Mouse (Mus musculus) erythroblast, embryonic 14.5 days (primary cell): Measurements from ENCODE around the gene Nop16. TPM values are rescaled to one million over a fixed set of nuclear protein-coding genes. Genes with fewer than 3 reads are reported as not detected.

ENCODE experiments used
- H3K27me3 ChIP-seq: 2 replicates; pipeline ENCODE4 v1.6.1; 2012; ENCODE audit warnings: inconsistent platforms; ENCODE audit not compliant: control insufficient read depth
- H3K36me3 ChIP-seq: 2 replicates; pipeline ENCODE4 v1.6.1; 2012; ENCODE audit warnings: mild to moderate bottlenecking, inconsistent platforms; ENCODE audit not compliant: control insufficient read depth
- H3K4me1 ChIP-seq: 2 replicates; pipeline ENCODE4 v1.6.1; 2012; ENCODE audit warnings: inconsistent platforms; ENCODE audit not compliant: control insufficient read depth
- H3K4me3 ChIP-seq: replicated peaks from 2 replicates; pipeline ENCODE3; 2012; ENCODE audit warnings: moderate library complexity, mild to moderate bottlenecking, inconsistent platforms
- H3K9me3 ChIP-seq: 2 replicates; pipeline ENCODE4 v1.6.1; 2012; ENCODE audit warnings: low read length, inconsistent platforms, mixed read lengths; ENCODE audit not compliant: control insufficient read depth
- GATA1 ChIP-seq: IDR thresholded peaks from 2 replicates; pipeline ENCODE4 v1.6.1; 2012; ENCODE audit warnings: low read length, inconsistent platforms, mixed read lengths
- TAL1 ChIP-seq: IDR thresholded peaks from 3 replicates; pipeline ENCODE4 v1.6.1; 2012; ENCODE audit warnings: low read length, inconsistent platforms, mixed read lengths
- polyA plus RNA-seq: library from polyadenylated mRNA; stranded (reverse); fragments of >175 nt; gene quantifications from 2 replicates; pipeline ENCODE4 v1.2.3, GENCODE M21; 2012

The Nop16 gene
- polyA plus RNA-seq, 1 experiment, result 1.7 TPM

DNA sequence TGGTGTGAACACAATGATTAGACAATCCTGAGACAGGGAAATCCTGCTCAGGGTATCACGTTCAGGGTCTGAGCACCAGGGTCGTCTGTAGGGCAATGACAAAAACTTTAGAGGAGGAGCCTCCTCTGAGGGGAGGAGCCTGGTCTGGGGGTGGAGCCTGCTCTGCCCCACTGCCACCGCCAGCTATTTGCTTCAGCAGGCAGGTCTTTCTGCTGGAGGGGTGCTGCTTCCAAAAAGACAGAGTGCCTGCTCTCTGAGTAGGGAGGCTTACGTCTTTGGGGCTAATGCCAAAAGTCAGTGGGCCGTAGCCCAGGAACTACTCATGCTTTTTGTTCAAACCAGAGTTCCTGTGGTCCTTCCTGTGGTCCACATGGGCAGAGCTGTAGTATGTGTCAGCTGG lies 21.5 kb downstream of the Nop16 start:
- H3K4me3 ChIP-seq, result no peak overlapping the region
- H3K27me3 ChIP-seq, result peaks cover 8% of the 10 kb centered on the region
- TF ChIP-seq TAL1, result no peak
- TF ChIP-seq GATA1, result no peak
- H3K9me3 ChIP-seq, result no peaks in the 10 kb centered on the region
- no peaks in the 10 kb centered on the region; the same call in 1 of the 2 replicates for H3K36me3 ChIP-seq
- H3K4me1 ChIP-seq, result peaks cover 36% of the 10 kb centered on the region

DNA sequence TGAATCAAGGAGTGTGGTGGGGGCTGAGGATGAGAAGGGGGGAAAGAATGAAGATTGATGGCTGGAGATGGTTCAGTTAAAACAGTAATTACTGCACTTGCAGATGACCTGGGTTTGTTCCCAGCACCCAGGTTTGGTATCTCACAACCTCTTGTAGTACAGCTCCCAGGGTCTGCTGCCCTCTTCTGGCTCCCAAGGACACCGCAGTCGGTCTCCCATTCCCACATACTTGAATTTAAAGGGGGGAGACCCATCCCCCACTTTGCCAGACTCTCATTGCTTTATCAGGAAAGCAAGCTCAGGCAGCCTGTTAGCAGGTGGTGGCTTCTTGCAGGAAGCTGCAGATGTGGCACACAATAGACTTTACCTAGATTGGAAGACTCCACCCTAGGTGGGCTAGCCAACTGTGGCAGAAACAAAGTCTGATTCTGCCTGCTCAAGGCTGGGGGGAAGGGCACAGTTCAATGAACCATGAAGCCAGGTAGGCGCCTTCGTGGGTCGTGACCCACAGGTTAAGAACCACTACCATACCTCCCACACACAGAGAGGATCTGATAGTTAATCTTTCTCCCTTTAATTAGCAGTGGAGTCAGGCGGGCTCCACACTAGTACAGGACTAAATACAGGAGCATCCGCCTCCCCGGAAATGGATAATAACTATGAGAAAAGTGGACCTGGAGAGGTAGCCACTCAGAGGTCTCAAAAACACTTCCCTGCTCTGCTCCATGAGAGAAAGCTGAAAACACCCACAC lies 24.1 kb downstream of the Nop16 start:
- Histone ChIP-seq H3K9me3 (no peaks in the 10 kb centered on the region), H3K36me3 (peaks cover 26% of the 10 kb centered on the region), H3K4me3 (peak overlapping the region; percentile 88), H3K27me3 (no peaks in the 10 kb centered on the region), H3K4me1 (peaks cover 42% of the 10 kb centered on the region)
- TF ChIP-seq GATA1, result no peak
- TF ChIP-seq TAL1, result no peak

DNA sequence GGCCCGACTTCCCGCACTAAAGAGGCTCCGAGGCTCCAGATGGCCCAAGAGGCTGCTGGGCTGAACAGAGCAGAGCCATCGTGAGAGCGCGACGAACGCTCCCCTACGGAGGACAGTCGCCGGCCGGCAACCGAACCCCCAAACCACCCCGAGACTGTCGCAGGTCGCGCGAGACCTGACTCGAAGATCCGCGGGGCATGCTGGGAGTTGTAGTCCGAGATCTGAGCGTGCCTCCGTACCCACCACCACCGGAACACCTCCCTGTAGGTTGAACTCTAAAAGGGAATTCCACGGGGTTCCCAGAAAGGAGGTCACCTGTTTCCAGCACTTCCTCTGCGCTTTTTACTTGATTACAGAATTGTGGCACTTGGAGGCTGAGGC lies 24.7 kb downstream of the Nop16 start, which contains the start of gene 4833439L19Rik:
4833439L19Rik (minus strand) TSS at position 235 of the 381 bp plus-strand sequence.
- no peak for TF ChIP-seq TAL1
- TF ChIP-seq GATA1, result no peak
- H3K27me3 ChIP-seq, result no peaks in the 10 kb centered on the region
- peaks cover 31% of the 10 kb centered on the region for H3K36me3 ChIP-seq
- H3K4me3 ChIP-seq, result peak within 1 kb of the TSS; percentile 88
- peaks cover 42% of the 10 kb centered on the region for H3K4me1 ChIP-seq
- no peaks in the 10 kb centered on the region for H3K9me3 ChIP-seq

DNA sequence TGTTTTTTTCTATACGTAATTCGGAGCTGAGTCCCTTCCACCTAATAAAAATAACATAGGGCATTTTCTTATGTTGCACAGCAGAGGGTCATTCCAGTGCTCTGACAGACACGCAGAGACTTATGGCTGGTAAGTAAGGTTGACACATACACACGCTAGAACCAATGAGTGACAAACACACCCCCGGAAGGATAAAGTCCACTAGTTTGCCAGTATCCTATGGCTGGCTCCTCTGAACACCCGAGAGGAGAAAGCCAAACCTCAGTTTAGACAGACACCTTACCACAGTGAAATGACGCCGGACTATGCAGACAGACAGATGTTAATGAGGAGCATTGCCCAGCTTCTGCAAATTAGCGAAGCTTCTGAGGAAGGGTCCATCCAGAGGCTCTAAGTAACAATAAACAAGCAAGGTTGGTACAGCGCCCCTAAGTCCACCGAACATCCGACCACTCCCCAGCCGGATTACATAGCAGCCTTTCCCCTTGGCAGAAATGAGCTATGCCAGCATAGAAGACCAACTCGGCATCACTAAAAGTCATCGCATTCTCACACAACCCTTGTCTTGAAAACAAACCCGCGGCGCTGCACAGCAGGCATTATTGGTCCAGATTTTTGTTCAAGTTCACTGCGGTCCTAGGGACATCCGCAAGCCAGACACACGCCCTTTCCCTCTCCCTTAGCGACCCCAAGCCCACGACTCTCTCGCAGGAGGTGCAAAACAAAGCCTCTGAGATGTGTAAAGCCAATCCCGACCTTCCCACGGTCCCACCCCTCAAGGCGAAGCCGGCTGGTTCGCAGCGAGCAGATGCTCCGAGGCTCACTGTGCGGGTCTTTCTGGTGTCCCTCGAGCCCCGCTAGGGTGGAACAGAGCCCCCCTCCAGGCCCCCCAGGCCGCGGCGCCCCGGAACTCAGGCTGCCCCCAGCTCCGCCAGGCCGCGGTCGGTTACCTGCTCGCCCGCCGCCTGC lies 25.4 kb downstream of the Nop16 start:
- TF ChIP-seq GATA1 (no peak), TAL1 (no peak)
- H3K36me3 ChIP-seq, result peaks cover 38% of the 10 kb centered on the region
- H3K9me3 ChIP-seq, result no peaks in the 10 kb centered on the region
- H3K4me1 ChIP-seq, result peaks cover 42% of the 10 kb centered on the region
- no peaks in the 10 kb centered on the region for H3K27me3 ChIP-seq
- H3K4me3 ChIP-seq, result peak overlapping the region; percentile 88

DNA sequence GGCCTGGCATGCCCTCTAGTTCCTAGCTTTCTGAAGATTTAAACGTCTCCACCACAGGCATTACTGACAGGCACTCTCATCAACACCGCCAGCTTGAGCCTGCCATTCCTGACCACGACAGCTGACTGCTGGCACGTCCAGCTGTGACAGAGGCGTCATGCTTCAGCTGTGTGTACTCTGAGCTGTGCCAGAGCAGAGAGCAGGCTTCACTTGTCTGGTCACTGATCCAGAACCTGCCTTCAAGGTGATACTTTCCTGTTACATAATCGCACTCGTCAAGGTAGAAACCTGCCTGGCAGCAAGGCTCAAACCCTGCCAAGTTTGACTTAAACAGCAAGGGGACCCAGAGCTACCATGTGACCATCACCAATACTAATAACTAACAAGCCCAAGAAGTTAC lies 27.3 kb downstream of the Nop16 start:
- Histone ChIP-seq H3K36me3 (peaks cover 57% of the 10 kb centered on the region), H3K27me3 (no peaks in the 10 kb centered on the region), H3K4me3 (no peak overlapping the region), H3K9me3 (no peaks in the 10 kb centered on the region), H3K4me1 (peaks cover 32% of the 10 kb centered on the region)
- TF ChIP-seq TAL1 (no peak), GATA1 (no peak)

DNA sequence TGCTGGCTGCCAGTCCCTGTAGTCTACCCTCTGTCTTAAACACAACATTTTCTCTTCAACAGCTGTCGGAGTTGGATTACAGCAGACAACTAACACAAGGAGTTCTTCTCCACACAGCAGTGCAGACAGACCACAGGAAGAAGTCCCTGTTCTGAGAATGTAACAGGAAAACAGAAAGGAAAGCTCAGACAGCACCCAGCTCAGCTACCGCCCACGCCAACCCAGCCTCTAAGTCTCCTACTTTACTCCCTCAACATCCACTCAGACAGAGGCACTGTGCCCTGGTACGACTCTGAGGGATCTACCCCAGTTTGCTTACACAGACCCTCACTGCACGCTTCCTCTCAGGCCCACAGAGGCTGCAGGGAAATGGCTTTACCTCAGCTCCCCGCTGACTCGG lies 29.3 kb downstream of the Nop16 start:
- no peaks in the 10 kb centered on the region for H3K27me3 ChIP-seq
- TF ChIP-seq GATA1 (no peak), TAL1 (no peak)
- no peak overlapping the region for H3K4me3 ChIP-seq

DNA sequence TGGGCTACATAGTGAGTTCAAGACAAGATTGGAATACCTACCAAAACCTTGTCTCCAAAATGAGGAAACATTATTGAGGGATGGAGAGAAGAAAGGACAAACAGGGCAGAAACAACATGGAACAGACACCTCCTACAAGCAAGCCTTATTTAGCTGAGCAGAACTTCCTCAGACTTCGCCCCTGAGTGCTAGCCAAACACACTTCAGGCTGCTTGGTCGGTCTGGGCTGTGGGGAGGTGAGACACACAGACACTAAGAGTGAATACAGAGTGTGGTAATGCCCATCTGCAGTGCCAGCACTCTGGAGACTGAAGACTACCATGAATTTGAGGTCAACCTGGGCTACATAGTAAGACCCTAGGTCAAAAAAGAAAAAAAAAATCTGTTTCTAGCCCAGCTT lies 30.2 kb downstream of the Nop16 start:
- H3K4me1 ChIP-seq, result peaks cover 17% of the 10 kb centered on the region

More for the DNA sequence above, 29.3 kb downstream of the Nop16 start:
- no peaks in the 10 kb centered on the region for H3K9me3 ChIP-seq
- peaks cover 24% of the 10 kb centered on the region for H3K4me1 ChIP-seq
- H3K36me3 ChIP-seq, result peaks cover 75% of the 10 kb centered on the region

DNA sequence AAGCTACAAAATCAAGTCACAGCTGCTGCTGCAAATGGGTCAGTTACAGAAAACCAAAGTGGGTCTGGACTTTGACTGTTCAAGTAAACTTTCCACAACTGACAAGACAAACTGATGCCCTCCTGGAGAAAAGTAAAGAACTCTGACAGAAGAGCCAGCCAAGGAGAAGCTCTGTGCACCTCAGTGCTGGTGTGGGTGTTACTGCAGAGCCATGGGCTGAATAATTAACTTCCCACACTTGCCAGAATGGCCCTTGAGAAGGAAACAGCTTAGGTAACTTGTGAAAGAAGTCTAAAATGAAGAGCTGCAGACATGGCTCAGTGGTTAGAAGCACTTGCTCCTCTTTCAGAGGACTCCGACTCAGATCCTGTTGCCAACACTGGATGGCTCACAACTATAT lies 32.2 kb downstream of the Nop16 start:
- Histone ChIP-seq H3K4me3 (no peak overlapping the region), H3K9me3 (no peaks in the 10 kb centered on the region), H3K36me3 (peaks cover 93% of the 10 kb centered on the region), H3K27me3 (no peaks in the 10 kb centered on the region), H3K4me1 (peaks cover 3% of the 10 kb centered on the region)
- TF ChIP-seq GATA1, result no peak
- TF ChIP-seq TAL1, result no peak

More for the DNA sequence above, 30.2 kb downstream of the Nop16 start:
- no peak for TF ChIP-seq GATA1
- no peak for TF ChIP-seq TAL1
- H3K4me3 ChIP-seq, result no peak overlapping the region
- H3K36me3 ChIP-seq, result peaks cover 82% of the 10 kb centered on the region
- H3K27me3 ChIP-seq, result no peaks in the 10 kb centered on the region
- H3K9me3 ChIP-seq, result no peaks in the 10 kb centered on the region

DNA sequence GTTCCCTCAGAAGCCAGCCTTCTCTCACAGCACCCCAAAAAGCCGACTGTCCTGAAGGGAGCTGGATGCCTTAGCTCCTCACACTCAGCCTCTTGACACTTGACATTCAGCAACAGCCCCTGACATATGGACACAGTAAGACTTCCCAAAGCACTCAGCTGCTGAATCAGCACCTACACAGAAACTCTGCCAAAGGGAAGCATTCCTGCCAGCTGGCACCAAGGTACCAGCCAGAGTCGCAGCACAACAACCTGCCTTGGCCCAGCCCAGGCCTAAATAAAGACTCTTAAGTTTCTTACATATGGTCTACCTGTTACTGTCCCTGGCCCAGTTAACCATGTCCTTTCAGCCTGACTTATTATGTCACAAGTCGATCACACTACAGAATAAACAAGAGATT lies 33.1 kb downstream of the Nop16 start:
- H3K4me3 ChIP-seq, result no peak overlapping the region
- TF ChIP-seq GATA1 (no peak), TAL1 (no peak)
- H3K36me3 ChIP-seq, result peaks cover 93% of the 10 kb centered on the region
- no peaks in the 10 kb centered on the region for H3K9me3 ChIP-seq
- no peaks in the 10 kb centered on the region for H3K27me3 ChIP-seq
- no peaks in the 10 kb centered on the region; the same call in 1 of the 2 replicates for H3K4me1 ChIP-seq
